Mouse (Mus musculus): Measurements from ENCODE around the gene Mrgprd. TPM values are rescaled to one million over a fixed set of nuclear protein-coding genes. Genes with fewer than 3 reads are reported as not detected.

The Mrgprd gene
- polyA plus RNA-seq, 1 experiment from 2014 or later, result not detected

- 76% methylated on average over 3 of the region's 3 CpGs for WGBS
- peaks cover 2% of the 10 kb centered on the region; the same call in 1 of the 2 replicates for H3K36me3 ChIP-seq (ENCODE audit: control insufficient read depth, insufficient read depth, low read length)
- no peak for DNase-seq (ENCODE audit: low spot score)
- H3K4me1 ChIP-seq (ENCODE audit: control insufficient read depth, insufficient read depth, low read length), result peaks cover 7% of the 10 kb centered on the region; the same call in 1 of the 2 replicates
- H3K9me3 ChIP-seq (ENCODE audit: control insufficient read depth, low read length), result no peaks in the 10 kb centered on the region
- H3K9ac ChIP-seq (ENCODE audit: low read length), result no peak overlapping the region
- H3K27me3 ChIP-seq (ENCODE audit: control insufficient read depth, insufficient read depth, low read length), result no peaks in the 10 kb centered on the region
- H3K4me2 ChIP-seq (ENCODE audit: low read depth), result peak overlapping the region; percentile 53; the same call in 1 of the 2 replicates
- no peak overlapping the region for H3K4me3 ChIP-seq (ENCODE audit: low read depth, low read length)
- no peak overlapping the region for H3K27ac ChIP-seq (ENCODE audit: low read depth, low read length)
- ATAC-seq (ENCODE audit: insufficient read depth, low FRiP score, low TSS enrichment), result no peak
Observed at GRCm38 (mm10) chr7:145284293-145284692, 30.3 kb upstream of the Mrgprd start.

GRCm38 (mm10) chr7:145285476-145285875 is 29.2 kb upstream of the Mrgprd start:
- Histone ChIP-seq H3K4me1 (ENCODE audit: control insufficient read depth, insufficient read depth, low read length) (peaks cover 7% of the 10 kb centered on the region; the same call in 1 of the 2 replicates), H3K4me2 (ENCODE audit: low read depth) (no peak overlapping the region), H3K27ac (ENCODE audit: low read depth, low read length) (no peak overlapping the region), H3K27me3 (ENCODE audit: control insufficient read depth, insufficient read depth, low read length) (no peaks in the 10 kb centered on the region), H3K9me3 (ENCODE audit: control insufficient read depth, low read length) (no peaks in the 10 kb centered on the region), H3K9ac (ENCODE audit: low read length) (no peak overlapping the region), H3K4me3 (ENCODE audit: low read depth, low read length) (no peak overlapping the region), H3K36me3 (ENCODE audit: control insufficient read depth, insufficient read depth, low read length) (no peaks in the 10 kb centered on the region)
- DNase-seq (ENCODE audit: low spot score), result no peak
- no peak for ATAC-seq (ENCODE audit: insufficient read depth, low FRiP score, low TSS enrichment)
- 78% methylated on average over 4 of the region's 4 CpGs for WGBS

GRCm38 (mm10) chr7:145287410-145287809 is 27.2 kb upstream of the Mrgprd start:
- 86% methylated on average over 6 of the region's 6 CpGs for WGBS
- DNase-seq (ENCODE audit: low spot score) (no peak), ATAC-seq (ENCODE audit: insufficient read depth, low FRiP score, low TSS enrichment) (no peak)
- Histone ChIP-seq H3K27ac (ENCODE audit: low read depth, low read length) (no peak overlapping the region), H3K4me3 (ENCODE audit: low read depth, low read length) (no peak overlapping the region), H3K27me3 (ENCODE audit: control insufficient read depth, insufficient read depth, low read length) (no peaks in the 10 kb centered on the region), H3K4me2 (ENCODE audit: low read depth) (no peak overlapping the region), H3K9me3 (ENCODE audit: control insufficient read depth, low read length) (no peaks in the 10 kb centered on the region), H3K4me1 (ENCODE audit: control insufficient read depth, insufficient read depth, low read length) (peaks cover 7% of the 10 kb centered on the region; the same call in 1 of the 2 replicates), H3K36me3 (ENCODE audit: control insufficient read depth, insufficient read depth, low read length) (no peaks in the 10 kb centered on the region), H3K9ac (ENCODE audit: low read length) (no peak overlapping the region)

GRCm38 (mm10) chr7:145289302-145289701 is 25.3 kb upstream of the Mrgprd start:
- peak; percentile 56 for DNase-seq (ENCODE audit: low spot score)
- 23% methylated on average over 5 of the region's 5 CpGs for WGBS
- Histone ChIP-seq H3K27ac (ENCODE audit: low read depth, low read length) (no peak overlapping the region), H3K4me1 (ENCODE audit: control insufficient read depth, insufficient read depth, low read length) (no peaks in the 10 kb centered on the region), H3K9ac (ENCODE audit: low read length) (no peak overlapping the region), H3K36me3 (ENCODE audit: control insufficient read depth, insufficient read depth, low read length) (no peaks in the 10 kb centered on the region), H3K4me3 (ENCODE audit: low read depth, low read length) (no peak overlapping the region), H3K9me3 (ENCODE audit: control insufficient read depth, low read length) (no peaks in the 10 kb centered on the region), H3K4me2 (ENCODE audit: low read depth) (no peak overlapping the region), H3K27me3 (ENCODE audit: control insufficient read depth, insufficient read depth, low read length) (no peaks in the 10 kb centered on the region)
- no peak for ATAC-seq (ENCODE audit: insufficient read depth, low FRiP score, low TSS enrichment)

- ATAC-seq (ENCODE audit: insufficient read depth, low FRiP score, low TSS enrichment) (no peak), DNase-seq (ENCODE audit: low spot score) (no peak)
- H3K36me3 ChIP-seq (ENCODE audit: control insufficient read depth, insufficient read depth, low read length), result no peaks in the 10 kb centered on the region
- H3K9ac ChIP-seq (ENCODE audit: low read length), result no peak overlapping the region
- no peaks in the 10 kb centered on the region for H3K4me1 ChIP-seq (ENCODE audit: control insufficient read depth, insufficient read depth, low read length)
- no peak overlapping the region for H3K4me2 ChIP-seq (ENCODE audit: low read depth)
- WGBS, result 91% methylated on average over 2 of the region's 2 CpGs
- no peaks in the 10 kb centered on the region for H3K9me3 ChIP-seq (ENCODE audit: control insufficient read depth, low read length)
- H3K27ac ChIP-seq (ENCODE audit: low read depth, low read length), result no peak overlapping the region
- no peak overlapping the region for H3K4me3 ChIP-seq (ENCODE audit: low read depth, low read length)
- no peaks in the 10 kb centered on the region for H3K27me3 ChIP-seq (ENCODE audit: control insufficient read depth, insufficient read depth, low read length)
Observed at GRCm38 (mm10) chr7:145291847-145292246, 22.8 kb upstream of the Mrgprd start.

- H3K4me2 ChIP-seq (ENCODE audit: low read depth), result no peak overlapping the region
- DNase-seq (ENCODE audit: low spot score) (no peak), ATAC-seq (ENCODE audit: insufficient read depth, low FRiP score, low TSS enrichment) (no peak)
- no peak overlapping the region for H3K4me3 ChIP-seq (ENCODE audit: low read depth, low read length)
- whole genome bisulfite sequencing, result 68% methylated on average over 2 of the region's 2 CpGs
- no peaks in the 10 kb centered on the region for H3K9me3 ChIP-seq (ENCODE audit: control insufficient read depth, low read length)
- no peak overlapping the region for H3K9ac ChIP-seq (ENCODE audit: low read length)
- H3K27me3 ChIP-seq (ENCODE audit: control insufficient read depth, insufficient read depth, low read length), result no peaks in the 10 kb centered on the region
- no peaks in the 10 kb centered on the region for H3K36me3 ChIP-seq (ENCODE audit: control insufficient read depth, insufficient read depth, low read length)
- H3K4me1 ChIP-seq (ENCODE audit: control insufficient read depth, insufficient read depth, low read length), result no peaks in the 10 kb centered on the region
- no peak overlapping the region for H3K27ac ChIP-seq (ENCODE audit: low read depth, low read length)
Observed at GRCm38 (mm10) chr7:145292726-145293125, 21.9 kb upstream of the Mrgprd start.

GRCm38 (mm10) chr7:145293859-145294258 is 20.8 kb upstream of the Mrgprd start:
- no peak overlapping the region for H3K4me3 ChIP-seq (ENCODE audit: low read depth, low read length)

GRCm38 (mm10) chr7:145298666-145299490 is 15.8 kb upstream of the Mrgprd start:
- Histone ChIP-seq H3K9ac (ENCODE audit: low read length) (no peak overlapping the region), H3K36me3 (ENCODE audit: control insufficient read depth, insufficient read depth, low read length) (no peaks in the 10 kb centered on the region), H3K4me3 (ENCODE audit: low read depth, low read length) (no peak overlapping the region), H3K27ac (ENCODE audit: low read depth, low read length) (no peak overlapping the region), H3K4me1 (ENCODE audit: control insufficient read depth, insufficient read depth, low read length) (peaks cover 5% of the 10 kb centered on the region; the same call in 1 of the 2 replicates), H3K27me3 (ENCODE audit: control insufficient read depth, insufficient read depth, low read length) (no peaks in the 10 kb centered on the region), H3K4me2 (ENCODE audit: low read depth) (no peak overlapping the region), H3K9me3 (ENCODE audit: control insufficient read depth, low read length) (no peaks in the 10 kb centered on the region)
- ATAC-seq (ENCODE audit: insufficient read depth, low FRiP score, low TSS enrichment) (no peak), DNase-seq (ENCODE audit: low spot score) (no peak)
- 65% methylated on average over 3 of the region's 3 CpGs for WGBS

More at GRCm38 (mm10) chr7:145293859-145294258, 20.8 kb upstream of the Mrgprd start:
- ATAC-seq (ENCODE audit: insufficient read depth, low FRiP score, low TSS enrichment) (no peak), DNase-seq (ENCODE audit: low spot score) (no peak)
- no peak overlapping the region for H3K4me2 ChIP-seq (ENCODE audit: low read depth)
- H3K36me3 ChIP-seq (ENCODE audit: control insufficient read depth, insufficient read depth, low read length), result no peaks in the 10 kb centered on the region
- WGBS, result 33% methylated on average over 6 of the region's 6 CpGs
- H3K27me3 ChIP-seq (ENCODE audit: control insufficient read depth, insufficient read depth, low read length), result no peaks in the 10 kb centered on the region
- no peaks in the 10 kb centered on the region for H3K4me1 ChIP-seq (ENCODE audit: control insufficient read depth, insufficient read depth, low read length)
- H3K27ac ChIP-seq (ENCODE audit: low read depth, low read length), result no peak overlapping the region
- H3K9ac ChIP-seq (ENCODE audit: low read length), result no peak overlapping the region
- no peaks in the 10 kb centered on the region for H3K9me3 ChIP-seq (ENCODE audit: control insufficient read depth, low read length)

All from neural tube, embryonic 11.5 days (tissue).